Mouse (Mus musculus): ENCODE measurements at regions not wholly inside any gene's neighbourhood (a gene's known extent, or its start where the extent isn't known, plus 50 kb on each side); places are given as distances from the start of the nearest gene placed in this dataset.

DNA sequence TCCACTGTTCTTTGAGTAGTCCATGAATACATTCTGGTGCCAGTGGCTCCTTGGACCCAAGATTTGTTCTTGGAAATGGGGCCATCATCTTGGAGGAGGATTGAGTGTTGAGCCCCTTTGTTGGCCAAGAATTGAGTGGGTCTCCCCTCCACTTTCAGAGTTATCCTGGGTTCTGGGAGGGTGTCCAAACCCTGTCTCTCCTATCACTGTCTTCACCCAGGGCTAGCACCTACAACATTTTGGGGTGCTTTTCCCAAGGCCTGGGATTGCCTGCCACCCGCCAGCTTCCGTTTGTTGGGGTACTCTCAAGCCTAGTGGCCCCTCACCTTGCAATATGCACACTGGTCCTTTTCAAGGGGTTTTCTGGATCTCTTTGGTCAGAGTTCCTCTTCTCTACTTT is 568.8 kb upstream of the Tbl1xr1 start:
- DNase-seq (ENCODE audit: low read depth, low spot score) = no peak

DNA sequence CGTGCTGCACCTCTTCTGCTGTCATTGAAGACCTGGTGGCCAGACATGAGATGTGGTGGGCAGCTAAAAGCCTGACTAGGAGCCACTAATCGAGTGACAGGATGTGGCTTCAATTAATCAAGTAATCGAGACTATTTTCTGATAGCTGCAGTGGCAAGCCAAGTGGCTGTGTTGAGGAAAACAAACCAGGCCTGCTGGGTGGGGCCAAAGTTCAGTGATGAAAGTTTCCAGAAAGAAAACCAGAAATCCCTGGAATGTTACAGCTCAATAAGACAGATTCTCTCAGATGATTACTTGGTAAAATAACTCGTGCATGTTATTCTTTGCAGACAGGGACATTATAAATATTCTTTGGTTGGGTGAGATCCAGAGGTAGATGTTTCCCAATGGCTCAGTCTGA is 564.4 kb upstream of the Tbl1xr1 start:
- DNase-seq (ENCODE audit: low read depth, low spot score) = no peak

DNA sequence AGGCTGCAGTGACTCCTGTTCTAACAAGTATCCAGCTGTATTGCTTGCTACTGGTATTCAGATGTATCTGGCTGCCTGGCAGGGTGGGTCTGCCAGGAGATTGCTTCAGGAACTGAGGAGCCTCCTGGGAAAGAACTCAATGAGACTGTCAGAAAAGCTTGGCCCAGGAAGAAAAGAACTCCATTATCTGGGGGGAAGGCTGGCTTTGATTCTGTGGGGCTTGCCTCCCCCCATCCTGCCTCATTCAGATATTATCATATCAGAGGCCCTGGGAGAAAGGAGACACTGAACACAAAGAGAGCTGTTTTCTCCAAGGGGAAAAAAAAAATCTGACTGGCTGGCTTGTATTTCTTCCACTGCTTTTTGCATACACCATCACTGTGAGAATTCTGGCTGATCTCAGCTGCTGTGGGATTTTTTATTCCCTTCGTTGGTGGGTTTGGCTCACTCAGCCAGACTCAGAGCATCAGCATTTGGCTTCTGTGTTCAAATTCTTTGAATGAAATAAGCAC is 552.0 kb upstream of the Tbl1xr1 start:
- peak; percentile 63 for DNase-seq (ENCODE audit: low read depth, low spot score)

DNA sequence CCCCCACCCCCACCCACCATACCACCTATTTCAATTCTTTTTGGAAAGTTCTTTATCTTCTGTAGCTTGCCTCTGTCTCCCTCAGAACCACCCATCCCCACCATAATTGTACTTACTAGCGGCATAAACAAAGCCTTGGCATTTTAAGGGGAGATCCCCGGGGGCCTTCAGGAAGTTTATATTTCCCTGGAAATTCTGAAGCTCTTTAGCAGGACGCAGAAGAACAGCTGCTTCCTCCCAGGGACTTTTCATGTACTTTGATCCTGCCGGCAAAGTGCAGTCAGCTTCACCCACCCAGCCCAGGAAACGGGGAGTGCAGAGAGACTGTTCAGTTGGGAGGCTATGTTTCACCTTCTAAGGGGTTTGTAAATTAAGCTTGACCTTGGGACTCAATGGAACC is 545.6 kb upstream of the Tbl1xr1 start:
- DNase-seq (ENCODE audit: low read depth, low spot score) = no peak

DNA sequence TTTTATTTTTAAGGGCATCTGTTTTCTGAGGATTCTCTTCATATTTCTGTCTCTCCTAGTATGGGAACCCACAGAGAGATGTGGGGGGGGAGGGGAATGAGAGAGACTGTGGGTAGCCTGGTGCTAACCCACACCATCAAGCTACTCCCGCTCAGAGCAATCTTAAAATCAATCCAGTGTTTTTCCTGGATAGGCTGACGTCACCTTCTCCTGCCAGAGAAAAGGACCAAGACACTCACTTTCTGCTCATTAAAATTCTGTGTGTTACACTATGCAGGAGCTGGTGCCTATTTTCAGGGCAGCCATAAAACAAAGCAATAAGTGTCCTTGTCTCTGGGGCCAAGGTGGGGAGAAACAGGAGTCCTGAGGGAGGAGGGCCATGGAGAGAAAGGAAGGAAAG is 537.3 kb upstream of the Tbl1xr1 start:
- peak; percentile 26 for DNase-seq (ENCODE audit: low read depth, low spot score)

DNA sequence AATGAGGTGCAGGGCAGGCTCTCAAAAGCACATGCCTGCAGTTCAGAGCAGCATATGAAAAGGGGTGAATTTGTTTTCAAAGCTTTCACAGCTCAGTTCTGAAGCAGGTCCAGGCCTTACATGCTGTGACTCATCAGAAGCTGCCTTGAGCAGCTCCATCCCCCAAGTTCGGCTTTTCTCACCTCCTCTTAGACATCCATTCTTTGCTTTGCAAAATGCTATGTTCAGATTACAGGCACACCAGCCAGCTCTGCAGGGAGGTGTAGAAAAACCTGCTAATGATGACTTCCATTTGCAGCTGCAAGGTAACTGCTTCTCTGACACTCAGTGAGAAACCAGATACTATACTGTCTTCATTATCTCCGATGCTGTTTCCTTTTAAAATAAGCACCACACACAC is 532.0 kb upstream of the Tbl1xr1 start:
- DNase-seq (ENCODE audit: low read depth, low spot score) = peak; percentile 94

DNA sequence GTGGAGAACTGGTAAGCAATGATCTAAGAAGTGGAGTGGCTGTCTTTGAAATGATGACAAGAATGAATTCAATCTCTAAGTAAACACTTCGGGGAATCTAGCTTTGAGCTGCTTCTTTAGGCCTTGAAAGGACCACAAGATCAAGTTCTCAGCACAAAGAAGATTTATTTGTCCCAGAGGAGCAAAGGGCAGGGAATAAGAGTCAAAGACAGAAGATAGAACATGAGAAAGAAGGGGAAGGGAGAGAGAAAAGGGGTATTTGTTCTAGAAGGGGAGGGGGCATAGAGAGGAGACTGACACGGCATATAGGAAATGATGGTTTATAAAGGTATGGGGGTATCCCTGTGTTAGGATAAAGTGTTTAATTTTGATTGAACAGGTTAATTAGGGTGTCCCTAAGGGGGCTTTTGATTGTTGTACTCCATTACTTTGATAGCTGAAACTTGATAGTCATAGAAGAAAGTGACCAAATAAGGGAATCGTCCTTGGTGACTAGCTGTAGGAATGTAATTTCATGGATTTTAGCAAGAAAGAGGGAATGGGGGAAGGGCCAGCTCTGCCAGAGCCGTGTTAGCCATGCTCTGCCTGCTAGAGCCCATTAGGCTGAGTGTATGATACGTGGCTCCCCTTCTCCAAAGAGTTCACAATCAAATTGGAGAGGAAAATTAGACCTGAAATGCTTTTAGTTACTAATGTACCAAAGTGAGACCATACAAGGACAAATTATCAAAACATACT is 531.1 kb upstream of the Tbl1xr1 start:
- no peak for DNase-seq (ENCODE audit: low read depth, low spot score)

DNA sequence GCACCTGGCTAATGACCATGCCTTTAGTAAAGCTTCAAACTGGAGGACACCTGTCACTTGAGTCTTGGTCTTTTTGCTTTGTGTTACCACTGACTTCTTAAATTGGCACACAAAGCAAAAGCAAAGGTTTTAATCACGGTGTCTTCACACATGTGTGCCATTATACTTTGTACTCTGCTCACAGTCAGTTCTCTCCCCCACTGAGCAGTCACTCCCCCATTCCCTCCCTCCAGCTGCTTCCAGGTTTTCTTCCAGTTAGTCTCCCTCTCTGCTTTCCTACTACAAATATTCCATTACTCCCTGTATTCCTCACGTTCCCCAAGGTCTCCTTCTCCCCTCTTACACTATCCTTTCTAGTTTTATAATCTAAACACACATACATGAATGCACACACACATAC is 530.0 kb upstream of the Tbl1xr1 start:
- DNase-seq (ENCODE audit: low read depth, low spot score) = peak; percentile 52

DNA sequence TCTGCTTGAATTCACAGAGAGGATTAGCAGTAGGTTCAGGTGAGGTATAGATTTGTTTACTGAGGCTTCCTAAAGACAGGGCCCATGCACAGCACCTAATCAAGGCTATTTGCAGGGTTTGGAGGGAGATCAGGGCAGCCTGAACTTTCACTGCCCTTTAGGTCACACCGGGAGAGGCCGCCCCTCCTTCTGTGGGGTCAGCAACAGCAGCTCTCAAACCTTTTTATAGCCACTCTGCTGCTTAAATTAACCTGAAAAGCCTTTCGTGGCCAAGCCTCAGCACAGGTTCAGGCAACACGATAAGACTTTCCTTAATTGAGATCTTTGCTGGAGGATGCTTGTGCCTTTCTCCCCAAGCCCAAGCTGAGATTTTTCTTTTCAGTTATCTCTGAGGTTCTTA is 526.8 kb upstream of the Tbl1xr1 start:
- no peak for DNase-seq (ENCODE audit: low read depth, low spot score)

DNA sequence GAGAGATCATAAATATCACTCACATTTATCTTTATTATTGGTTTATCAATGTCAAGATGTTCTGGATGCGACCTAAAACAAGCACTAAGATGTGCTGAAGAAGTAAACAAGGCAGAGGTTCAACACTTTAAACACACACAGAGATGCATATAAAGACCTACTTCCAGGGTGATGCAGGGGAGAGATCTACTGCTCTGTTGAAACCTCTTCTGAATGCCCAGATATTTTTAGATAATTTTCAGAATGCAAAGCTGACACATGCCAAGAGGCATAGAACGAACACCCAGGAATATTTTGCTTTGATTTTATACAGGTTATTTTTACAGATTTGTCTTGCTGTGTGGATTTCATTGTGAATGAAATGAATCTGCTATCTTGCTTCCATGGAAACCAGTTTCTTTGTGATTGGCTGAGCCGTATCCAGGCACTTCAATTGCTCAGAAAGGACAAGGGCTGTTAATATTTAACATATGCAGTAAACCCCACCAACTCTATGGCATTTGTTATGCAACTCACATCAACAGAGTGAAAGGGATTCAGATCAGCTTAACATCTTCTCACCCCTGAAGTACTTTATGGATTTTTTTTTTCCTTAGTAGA is 523.2 kb upstream of the Tbl1xr1 start:
- DNase-seq (ENCODE audit: low read depth, low spot score) = peak; percentile 86

DNA sequence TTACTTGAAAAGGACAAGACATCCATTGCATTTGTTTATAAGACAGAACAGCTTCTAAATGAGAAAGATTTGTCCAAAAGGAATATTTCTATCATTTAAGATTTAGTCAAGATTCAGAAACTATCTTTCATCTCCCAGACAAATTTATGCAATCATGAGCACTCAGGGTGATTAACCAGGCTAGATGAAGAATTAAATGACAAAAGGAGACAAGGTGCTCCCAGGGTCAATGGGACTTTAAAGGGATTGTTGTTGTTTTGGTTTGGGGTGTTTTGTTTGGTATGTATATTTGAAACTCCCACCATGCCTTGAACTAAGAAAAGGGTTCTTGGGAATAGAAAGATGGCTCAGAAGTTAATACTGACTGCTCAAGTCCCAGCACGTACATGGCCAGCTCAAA is 522.6 kb upstream of the Tbl1xr1 start:
- no peak for DNase-seq (ENCODE audit: low read depth, low spot score)

DNA sequence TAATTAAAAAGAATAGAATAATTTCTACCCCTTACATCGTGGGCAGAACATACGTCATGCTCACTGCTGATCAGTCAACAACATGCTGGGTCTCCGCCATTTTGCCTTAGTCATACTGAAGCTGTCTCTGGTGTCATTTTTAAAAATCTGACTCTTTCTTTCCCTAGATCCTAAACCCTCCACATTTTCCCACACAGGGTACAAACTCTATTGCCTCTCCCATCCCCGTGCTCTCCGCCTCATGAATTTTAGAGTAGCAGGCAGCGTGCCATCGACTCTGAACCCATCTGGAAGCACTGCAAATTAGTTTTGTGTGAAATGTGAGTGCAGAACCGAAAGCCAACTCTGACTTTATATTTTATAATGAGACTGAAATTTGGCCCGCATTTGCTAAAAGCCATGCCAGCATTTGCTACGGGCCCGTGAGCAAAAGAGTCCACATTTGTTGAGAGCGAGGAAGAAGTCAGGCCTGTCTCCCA is 518.5 kb upstream of the Tbl1xr1 start:
- DNase-seq (ENCODE audit: low read depth, low spot score) = peak; percentile 84

DNA sequence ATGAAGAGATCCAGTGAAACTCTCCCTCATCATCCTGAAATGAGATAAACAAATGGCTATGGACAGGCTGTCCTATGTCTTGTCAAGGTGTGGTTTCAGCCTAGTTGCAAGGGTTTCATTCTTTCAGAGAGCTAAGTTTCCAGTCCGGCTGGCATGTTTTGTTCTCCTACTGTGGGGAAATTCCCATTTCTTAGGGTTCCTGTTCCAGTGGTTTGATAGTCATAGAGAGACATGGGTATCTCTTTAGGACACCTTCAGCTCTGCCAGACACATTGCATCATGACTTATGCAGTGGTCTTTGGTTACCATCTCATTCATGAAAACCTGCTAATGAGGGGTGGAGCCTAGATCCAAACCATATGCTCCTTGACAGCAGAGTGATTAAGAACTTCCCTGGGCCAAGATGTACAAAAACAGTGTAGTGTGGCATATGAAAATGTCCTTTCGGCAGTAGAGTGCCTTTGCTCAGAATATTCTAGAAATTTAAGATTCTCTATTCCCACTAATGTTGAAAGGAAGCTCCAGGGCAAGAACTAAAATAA is 513.6 kb upstream of the Tbl1xr1 start:
- no peak for DNase-seq (ENCODE audit: low read depth, low spot score)

DNA sequence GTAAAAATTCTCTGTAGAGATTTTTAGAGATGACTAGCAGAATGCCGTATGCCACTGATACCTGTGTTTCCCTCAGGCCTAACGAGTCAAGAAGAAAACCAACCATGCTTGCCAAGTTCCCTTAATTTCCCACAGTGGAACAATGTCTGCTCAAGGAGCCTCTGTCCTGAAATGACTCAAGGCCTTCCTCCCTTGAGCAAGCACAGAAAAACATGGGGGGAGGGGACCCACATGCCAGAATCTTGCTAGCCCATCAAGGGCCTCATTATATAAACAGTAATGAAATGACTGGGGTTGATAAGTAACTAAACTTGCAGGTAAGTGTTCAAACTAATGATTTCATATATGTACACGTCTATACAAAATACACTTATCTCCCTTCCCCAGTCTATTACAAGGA is 513.0 kb upstream of the Tbl1xr1 start:
- peak; percentile 55 for DNase-seq (ENCODE audit: low read depth, low spot score)

DNA sequence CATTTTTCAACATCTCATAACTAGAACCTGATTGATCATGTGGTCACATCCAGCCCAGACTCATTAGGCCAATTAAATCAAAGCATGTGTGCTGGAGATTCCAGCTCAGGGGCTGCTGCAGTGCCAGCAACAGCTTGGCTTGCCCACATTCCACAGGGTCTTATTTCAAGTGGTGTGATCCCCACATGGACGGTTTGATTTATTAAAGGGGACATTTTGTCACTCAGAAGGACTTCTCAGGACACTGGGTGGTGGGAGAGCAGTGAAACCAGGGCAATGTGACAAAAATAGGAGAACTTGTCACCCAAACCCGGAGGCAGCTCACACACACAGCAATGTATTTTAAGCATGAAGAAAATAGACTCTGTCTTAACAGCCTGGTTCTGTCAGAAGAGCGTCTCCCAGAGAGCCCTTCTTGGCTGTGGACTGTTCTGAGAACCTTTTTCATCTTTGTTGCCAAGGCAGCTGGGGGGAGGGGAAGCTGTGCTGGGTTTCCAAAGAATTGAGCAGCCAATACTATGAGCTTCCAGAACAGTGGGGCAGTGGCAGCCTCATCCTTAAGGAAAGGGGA is 512.2 kb upstream of the Tbl1xr1 start:
- peak; percentile 90 for DNase-seq (ENCODE audit: low read depth, low spot score)

DNA sequence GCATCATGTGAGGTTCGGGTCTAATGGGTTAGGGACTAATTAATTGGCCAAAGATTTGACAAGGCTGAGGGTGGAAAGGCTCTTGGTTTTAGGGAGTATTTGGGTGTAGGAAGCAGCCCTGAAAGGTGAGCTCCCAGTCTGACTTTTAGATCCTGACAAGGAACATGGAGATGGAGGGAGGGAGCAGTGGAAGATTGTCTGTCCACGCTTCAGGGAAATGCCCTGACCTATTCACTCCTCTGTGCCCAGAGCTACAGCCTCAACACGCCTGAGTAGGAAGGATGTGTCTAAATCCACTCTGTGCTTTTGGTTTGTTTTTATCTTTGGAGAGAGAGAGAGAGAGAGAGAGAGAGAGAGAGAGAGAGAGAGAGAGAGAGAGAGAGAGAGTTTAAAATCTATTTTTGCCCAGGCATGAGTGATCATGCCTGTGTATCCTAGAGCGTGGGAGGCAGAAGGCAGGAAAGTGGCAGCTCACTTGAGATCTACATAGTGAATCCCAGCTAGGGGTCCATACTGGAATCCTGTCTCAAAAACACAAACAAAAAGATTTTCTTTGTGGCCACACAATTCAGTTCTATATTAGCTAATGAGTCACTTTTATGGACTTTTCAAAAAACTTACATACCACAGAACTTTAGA is 511.5 kb upstream of the Tbl1xr1 start:
- DNase-seq (ENCODE audit: low read depth, low spot score) = peak; percentile 59

DNA sequence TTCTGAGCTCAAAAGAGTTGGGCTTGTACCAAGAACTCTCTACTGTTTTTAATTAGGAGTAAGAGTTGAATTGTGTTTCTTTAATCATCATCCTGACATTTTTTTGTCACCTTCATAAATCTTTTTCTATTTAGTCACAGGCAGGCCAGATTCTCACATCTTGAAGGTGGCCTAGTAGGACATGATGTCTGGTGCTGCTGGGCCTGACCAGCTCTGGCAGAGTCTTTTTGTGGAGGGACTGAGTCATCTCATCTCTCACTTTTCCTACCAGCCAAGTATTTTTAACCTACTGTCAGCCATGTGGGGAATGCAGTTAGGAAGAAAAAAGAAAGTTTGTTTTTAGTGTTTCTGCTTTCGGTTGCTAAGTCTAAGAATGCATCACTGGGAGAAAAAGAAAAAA is 506.7 kb upstream of the Tbl1xr1 start:
- peak; percentile 89 for DNase-seq (ENCODE audit: low read depth, low spot score)

DNA sequence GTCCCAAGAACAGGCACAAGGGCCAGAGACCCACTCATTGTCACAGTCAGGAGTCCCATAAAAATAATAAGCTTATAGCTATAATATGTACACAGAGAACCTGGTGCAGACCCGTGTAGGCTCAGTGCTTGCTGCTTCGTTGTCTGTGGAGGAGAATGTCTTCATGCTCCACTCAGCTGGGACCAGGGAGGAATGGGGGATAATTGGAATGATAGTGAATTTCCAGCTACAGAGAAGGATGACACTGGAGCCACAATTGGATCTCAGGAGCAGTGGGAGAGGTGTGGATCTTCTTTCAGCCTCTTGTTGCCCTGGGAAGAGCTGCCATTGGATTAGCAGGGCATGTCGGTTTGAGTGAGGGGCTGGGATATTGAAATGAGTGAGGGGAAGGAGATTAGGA is 497.8 kb upstream of the Tbl1xr1 start:
- no peak for DNase-seq (ENCODE audit: low read depth, low spot score)

DNA sequence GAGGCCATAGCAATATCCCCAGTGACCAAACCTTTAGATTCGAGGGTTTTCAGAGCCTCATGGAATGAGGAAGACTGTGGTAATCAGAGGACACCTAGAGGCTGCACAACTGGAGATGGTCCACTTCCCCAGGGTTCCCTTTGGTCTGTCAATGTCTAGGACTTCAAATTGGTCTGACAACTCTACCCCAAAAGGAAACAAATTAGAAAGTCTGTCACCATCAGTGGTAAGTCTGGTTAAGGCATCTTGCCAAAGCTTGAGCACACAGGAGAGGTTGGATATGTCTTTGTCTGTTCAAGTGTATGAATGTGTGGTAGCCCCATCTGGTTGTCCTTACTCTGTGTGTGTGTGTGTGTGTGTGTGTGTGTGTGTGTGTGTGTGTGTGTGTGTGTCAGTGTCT is 494.3 kb upstream of the Tbl1xr1 start:
- no peak for DNase-seq (ENCODE audit: low read depth, low spot score)

DNA sequence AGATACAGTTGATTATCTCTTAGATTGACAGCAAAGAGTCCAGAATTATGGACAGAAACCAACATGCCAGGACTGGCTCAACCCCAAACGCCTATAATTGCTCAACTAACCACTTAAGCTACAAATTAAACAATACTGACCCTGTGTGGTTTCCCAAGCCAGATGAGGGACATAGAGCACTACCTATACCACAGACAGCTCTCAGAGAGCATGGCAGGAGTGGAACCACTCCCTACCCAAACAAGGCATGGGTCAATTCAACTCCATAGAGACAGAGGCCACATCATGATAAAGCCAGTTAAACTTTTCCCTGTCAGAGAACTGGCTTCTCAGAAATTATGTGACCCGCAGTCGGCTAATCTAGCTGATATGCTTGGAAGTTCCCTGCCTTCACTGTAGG is 490.7 kb upstream of the Tbl1xr1 start:
- no peak for DNase-seq (ENCODE audit: low read depth, low spot score)

DNA sequence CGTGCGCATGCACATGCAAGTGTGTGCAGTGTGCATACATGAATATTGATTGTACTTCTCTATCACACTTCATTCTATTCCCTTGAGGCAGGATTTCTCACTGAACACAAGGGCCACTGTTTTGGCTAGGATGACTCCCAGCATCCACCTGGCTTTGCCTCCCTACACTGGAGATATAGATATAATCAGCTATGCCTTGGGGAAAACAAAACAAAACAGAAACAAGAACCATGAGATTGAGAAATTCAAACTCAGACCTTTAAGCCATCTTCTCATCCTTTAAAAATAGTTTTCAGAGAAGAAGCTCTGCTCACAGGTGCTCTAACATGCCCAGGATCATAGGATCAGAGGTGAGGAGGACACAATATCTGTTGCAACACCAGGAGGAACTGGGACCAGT is 469.6 kb upstream of the Tbl1xr1 start:
- DNase-seq (ENCODE audit: low read depth, low spot score) = no peak

DNA sequence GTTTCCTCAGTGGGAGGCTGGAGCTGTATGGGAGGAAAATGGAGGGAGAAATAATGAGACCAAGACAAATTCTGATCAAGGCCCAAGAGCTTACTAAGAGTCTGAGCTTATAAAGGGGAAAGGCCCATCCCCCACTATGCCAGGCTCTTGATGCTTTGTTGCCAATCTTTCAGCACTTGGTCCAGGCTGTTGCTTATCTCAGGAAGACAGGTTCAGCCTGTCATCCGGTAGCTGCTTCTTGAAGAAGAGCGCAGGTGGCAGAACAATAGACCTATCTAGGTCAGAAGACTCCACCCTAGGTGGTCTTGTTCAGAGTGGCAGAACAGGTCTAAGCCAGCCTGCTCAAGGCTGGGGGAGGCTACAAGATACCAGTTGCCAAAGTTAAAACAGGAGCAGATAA is 466.2 kb upstream of the Tbl1xr1 start:
- no peak for DNase-seq (ENCODE audit: low read depth, low spot score)
